Mouse (Mus musculus) urinary bladder, adult 18-20 months (tissue): ENCODE results near the gene Brms1l.

Experiments
- DNase-seq, 2 experiments: peaks; one replicate each; pipeline ENCODE4 v3.0.0; 2022; ENCODE audit warnings: low spot score in 2 of 2, mixed read lengths in 2 of 2

The Brms1l gene

GRCm38 (mm10) chr12:55859409-55860349, 23.6 kb downstream of the Brms1l start:
- DNase-seq = no peak

DNA sequence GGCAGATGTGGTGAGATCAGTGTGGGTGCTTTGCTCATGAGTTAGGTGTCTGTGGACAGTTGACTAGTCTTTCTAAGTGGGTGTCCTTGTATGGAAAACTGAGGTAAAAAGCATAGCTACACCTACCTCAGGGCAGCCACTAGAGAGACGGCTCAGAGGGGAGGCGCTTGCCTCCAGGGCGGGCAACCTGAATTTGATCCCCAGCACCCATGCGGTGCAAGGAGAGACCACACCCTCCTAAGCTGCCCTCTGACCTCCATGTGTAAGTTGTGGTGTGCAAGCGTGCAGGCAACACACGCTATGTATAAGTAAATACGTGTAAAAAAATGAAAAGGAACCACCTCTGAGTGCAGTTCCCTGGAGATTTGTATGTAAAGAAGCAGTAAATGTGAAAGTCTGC, 24.5 kb downstream of the Brms1l start:
- DNase-seq = no peak

DNA sequence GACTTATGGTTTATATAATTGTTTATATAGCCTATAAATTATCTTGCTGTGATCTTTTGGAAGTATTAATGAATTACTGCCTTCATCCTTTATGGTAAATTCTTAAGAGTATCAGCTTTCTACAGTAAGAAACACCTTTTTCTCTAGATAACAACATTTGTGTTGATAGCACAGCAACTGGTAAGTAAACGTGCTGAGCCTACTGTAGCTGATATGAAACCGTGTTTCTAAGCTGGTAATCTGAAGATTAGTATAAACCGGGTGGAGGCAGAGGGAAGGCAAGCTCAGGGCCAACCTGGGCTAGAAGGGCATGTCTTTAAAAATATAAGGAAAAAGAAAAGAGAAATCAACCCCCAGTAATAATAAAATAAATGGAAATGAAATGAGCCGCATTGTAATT, 31.6 kb downstream of the Brms1l start:
- no peak for DNase-seq

GRCm38 (mm10) chr12:55869622-55870322, 33.6 kb downstream of the Brms1l start:
- DNase-seq = no peak

GRCm38 (mm10) chr12:55885449-55885848, 49.3 kb downstream of the Brms1l start:
- no peak for DNase-seq

DNA sequence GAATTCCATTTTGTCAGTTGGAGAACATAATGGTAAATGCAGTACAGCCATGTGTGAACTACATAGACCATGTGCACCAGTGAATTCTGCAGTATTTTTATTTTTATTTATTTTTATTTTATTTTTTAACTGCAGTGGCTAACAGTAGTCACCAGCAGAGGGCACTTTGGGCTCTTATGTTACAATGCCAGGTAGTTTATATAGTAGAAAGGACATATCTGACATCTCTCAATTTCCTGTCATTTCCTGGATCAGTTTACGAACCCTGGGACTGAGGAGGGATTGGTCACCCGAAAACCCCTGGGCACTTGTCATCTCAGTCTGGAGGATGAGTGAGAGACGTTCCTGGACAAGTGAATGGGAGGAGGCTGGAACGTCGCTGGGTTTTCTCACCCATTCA, 52.4 kb downstream of the Brms1l start:
- DNase-seq = no peak

DNA sequence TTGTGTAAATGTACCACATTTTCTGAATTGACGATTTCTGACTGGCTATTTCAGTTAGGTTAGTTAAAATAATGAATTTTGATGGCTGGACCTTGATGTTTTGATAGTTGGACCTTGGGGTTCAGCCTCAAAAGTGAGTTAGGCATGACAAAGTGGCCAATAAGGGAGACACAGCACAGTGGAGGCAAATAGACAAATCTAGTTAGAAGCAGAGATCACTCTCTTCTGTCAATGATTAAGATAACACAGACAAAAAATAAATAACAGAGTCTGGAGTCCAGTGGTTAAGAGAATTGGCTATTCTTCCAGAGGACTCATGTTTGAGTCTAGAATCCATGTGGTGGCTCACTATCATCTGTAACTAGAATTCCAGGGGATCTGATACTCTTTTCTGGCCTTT, 68.7 kb downstream of the Brms1l start:
- no peak for DNase-seq

DNA sequence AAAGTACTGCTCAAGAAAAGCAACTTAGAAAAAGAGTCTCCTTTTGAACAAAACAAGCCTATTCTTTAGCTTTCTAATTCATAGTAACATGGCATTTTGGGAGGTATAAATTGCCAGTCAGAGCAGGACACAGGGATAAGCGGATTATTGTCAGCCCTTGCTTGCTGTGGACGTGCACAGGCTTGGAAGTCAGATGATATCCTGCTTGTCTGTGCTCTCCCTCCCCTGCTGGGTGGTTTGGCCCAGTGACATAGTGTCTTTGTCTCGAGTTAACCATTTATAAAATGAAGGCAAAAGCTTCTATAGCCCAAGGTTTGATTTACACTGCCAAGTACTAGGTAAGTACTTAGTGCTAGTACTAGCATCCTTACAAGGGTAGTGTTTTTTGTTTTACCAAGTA, 76.0 kb downstream of the Brms1l start:
- DNase-seq = no peak

GRCm38 (mm10) chr12:55913201-55913600, 77.1 kb downstream of the Brms1l start:
- DNase-seq = no peak

DNA sequence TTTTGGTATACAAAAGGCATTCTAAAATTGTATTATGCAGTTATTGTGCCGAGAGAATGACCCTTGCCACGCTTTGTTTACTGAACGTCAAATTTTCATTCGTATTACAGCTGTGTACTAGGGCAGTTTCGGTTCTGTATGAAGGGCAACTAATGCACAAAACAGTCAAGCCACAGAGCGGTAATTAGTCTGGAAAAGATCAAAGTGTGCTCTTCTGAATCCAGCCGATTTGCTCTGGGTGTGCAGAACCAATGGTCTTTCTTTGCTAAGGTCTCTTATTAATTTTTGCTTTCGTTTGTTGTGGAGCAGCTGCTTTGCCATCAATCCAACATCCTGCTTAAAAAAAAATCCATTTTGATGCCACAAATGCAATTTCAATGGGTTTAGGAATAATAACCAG, 80.1 kb downstream of the Brms1l start:
- DNase-seq = no peak

DNA sequence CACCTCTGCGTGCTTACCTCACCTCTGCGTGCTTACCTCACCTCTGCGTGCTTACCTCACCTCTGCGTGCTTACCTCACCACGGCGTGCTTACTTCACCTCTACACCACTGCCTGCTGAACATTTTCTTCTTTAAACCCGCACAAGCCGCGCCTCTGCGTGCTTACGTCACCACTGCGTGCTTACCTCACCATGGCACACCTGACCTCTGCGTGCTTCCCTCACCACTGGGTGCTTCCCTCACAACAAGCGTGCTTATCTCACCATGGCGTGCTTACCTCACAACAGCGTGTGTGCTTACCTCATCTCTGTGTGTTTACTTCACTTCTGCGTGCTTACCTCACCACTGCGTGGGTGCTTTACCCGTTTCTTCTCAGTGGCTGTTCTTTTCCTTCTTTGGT, 80.9 kb downstream of the Brms1l start:
- DNase-seq = no peak
